Mouse (Mus musculus) limb, embryonic 10.5 days (tissue): ENCODE measurements around the gene Tapbp. TPM values are rescaled to one million over a fixed set of nuclear protein-coding genes. Genes with fewer than 3 reads are reported as not detected.
"Not testable (repeated sequence)": the region's sequence is repeated elsewhere in the genome, so short reads cannot be mapped to it uniquely, and the experiment has no call there.

Experiments
- DNase-seq: peaks from one replicate; pipeline ENCODE4 v3.0.0-alpha.2; 2017; ENCODE audit warnings: low spot score
- H3K27ac ChIP-seq: fragments of 300-500 bp; sonication (generic); 2 replicates; pipeline ENCODE4 v1.5.1; 2016; ENCODE audit warnings: mild to moderate bottlenecking
- H3K27me3 ChIP-seq: fragments of 300-500 bp; sonication (generic); 2 replicates; pipeline ENCODE4 v1.6.1; 2016; ENCODE audit warnings: low read depth, mild to moderate bottlenecking; ENCODE audit not compliant: poor library complexity, severe bottlenecking
- H3K36me3 ChIP-seq: fragments of 300-500 bp; sonication (generic); 2 replicates; pipeline ENCODE4 v1.6.1; 2016; ENCODE audit warnings: mild to moderate bottlenecking, moderate library complexity
- H3K4me1 ChIP-seq: fragments of 300-500 bp; sonication (generic); 2 replicates; pipeline ENCODE4 v1.6.1; 2016
- H3K4me3 ChIP-seq: fragments of 300-500 bp; sonication (generic); 2 replicates; pipeline ENCODE4 v1.5.1; 2016; ENCODE audit warnings: mild to moderate bottlenecking, moderate library complexity
- H3K9me3 ChIP-seq: fragments of 300-500 bp; sonication (generic); replicated peaks from 2 replicates; pipeline ENCODE4 v1.6.1; 2016; ENCODE audit warnings: mild to moderate bottlenecking
- WGBS: fragments of 180-500 bp; shearing (Covaris S2); methylation state at CpG from one replicate; pipeline ENCODE4 v1.1.7; 2016; 5-methylcytosine and 5-hydroxymethylcytosine counted together
- polyA plus RNA-seq: library from polyadenylated mRNA; unstranded; fragments of >200 nt; fragmentation: Nextera tagmentation; extraction: Ambion mirVana; gene quantifications from 2 replicates; pipeline ENCODE4 v1.2.1, GENCODE M21; 2016

The Tapbp gene
- polyA plus RNA-seq, 1 experiment from 2014 or later = 16.0 TPM

- no peaks in the 10 kb centered on the region for H3K9me3 ChIP-seq
- 87% methylated on average over 22 of the region's 22 CpGs for WGBS
- no peak for DNase-seq
- no peak overlapping the region for H3K27ac ChIP-seq
- H3K4me1 ChIP-seq = peaks cover 37% of the 10 kb centered on the region
- peaks cover 96% of the 10 kb centered on the region for H3K36me3 ChIP-seq
- no peaks in the 10 kb centered on the region for H3K27me3 ChIP-seq
- no peak overlapping the region for H3K4me3 ChIP-seq
Measured at GRCm38 (mm10) chr17:33948090-33948904, 32.6 kb downstream of the Tapbp start.

DNA sequence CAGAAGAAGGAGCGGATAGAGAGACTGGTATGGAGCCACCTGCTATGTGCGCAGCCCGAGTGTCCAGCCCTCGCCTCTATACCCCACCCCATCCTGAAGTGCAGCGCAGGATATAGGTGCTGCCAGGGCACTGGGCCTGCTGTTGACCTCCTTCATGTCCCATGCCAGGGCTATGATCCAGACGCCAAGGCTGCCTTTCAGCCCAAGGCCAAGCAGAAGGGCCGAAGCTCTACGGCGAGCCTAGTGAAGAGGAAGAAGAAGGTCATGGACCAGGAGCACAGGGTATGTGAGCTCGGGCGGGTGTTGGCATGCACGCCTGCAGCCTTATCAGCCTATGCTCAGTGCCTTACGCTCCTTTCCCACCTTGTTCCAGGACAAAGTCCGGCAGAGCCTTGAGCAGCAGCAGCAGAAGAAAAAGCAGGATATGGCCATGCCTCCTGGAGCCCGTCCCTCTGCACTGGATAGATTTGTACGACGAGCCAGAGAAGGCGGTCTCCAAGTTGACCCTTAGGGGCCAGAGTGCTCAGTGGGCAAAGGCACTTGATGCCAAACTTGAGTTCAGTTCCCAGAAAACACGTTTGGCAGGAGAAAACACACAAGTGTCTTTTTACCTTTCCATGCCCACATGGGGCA lies 33.3 kb downstream of the Tapbp start:
- H3K27me3 ChIP-seq = no peaks in the 10 kb centered on the region
- no peak overlapping the region for H3K27ac ChIP-seq
- H3K9me3 ChIP-seq = no peaks in the 10 kb centered on the region
- H3K4me3 ChIP-seq = no peak overlapping the region
- H3K36me3 ChIP-seq = peaks cover 97% of the 10 kb centered on the region
- WGBS = 92% methylated on average over 19 of the region's 19 CpGs
- no peak for DNase-seq
- H3K4me1 ChIP-seq = peaks cover 44% of the 10 kb centered on the region

- no peak for DNase-seq
- Histone ChIP-seq H3K36me3 (peaks cover 93% of the 10 kb centered on the region), H3K27ac (peak overlapping the region; percentile 88; the same call in 1 of the 2 replicates), H3K27me3 (no peaks in the 10 kb centered on the region), H3K9me3 (no peaks in the 10 kb centered on the region), H3K4me1 (peaks cover 51% of the 10 kb centered on the region), H3K4me3 (peak overlapping the region; percentile 99)
- WGBS = 76% methylated on average over 10 of the region's 10 CpGs
Measured at GRCm38 (mm10) chr17:33950131-33950625, 34.5 kb downstream of the Tapbp start.

DNA sequence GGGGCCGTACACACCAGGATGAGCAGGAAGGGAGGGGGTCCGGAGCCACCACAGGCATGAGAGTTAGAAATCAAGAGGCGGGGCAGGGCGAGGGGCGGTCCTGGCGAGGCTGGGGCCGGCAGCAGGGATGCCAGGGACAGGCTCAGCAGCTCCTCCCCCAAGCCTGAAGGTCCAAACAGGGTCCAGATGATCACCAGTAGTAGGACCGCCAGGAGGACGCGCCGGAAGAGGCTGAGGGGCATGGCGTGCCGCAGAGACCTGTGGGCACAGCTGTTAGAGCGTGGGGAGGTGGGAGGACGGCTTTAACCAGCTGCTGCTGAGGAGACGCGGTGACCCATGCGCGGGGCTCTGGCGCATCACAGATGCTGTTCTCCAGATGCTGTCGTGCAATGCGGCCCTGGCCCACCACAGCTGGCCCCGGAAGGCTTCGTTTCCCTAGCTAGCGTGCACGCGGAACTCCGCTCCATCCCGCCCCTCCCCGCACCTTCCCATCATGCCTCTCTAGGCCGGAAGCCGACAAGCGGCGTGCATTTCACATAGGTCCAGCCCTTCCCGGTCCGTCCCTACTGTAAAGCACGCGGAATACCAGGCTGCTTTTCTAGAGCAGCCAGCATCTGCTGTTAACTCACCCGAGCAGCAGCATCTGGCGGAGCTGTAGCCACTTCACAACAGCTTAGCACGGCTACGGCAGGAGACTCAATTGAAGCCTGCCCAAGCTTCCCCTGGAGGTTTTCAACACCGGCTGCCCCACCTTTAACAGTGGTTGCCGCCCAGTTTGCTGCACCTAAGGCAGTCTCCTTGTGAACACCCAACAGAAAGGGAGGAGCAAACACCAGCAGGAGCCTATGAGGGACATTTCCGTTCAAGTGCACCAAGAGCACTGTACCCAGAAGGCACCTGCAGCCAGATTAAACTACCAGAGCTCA lies 35.6 kb downstream of the Tapbp start, which contains the start of gene B3galt4:
Gene B3galt4, minus strand, starts transcription at position 468 of the 926 bp plus-strand sequence.
- DNase-seq = peak; percentile 92
- Histone ChIP-seq H3K27ac (peak within 1 kb of the TSS; percentile 88), H3K27me3 (no peaks in the 10 kb centered on the region), H3K4me3 (peak within 1 kb of the TSS; percentile 99), H3K4me1 (peaks cover 53% of the 10 kb centered on the region), H3K9me3 (no peaks in the 10 kb centered on the region), H3K36me3 (peaks cover 82% of the 10 kb centered on the region)
- 1% methylated on average over 45 of the region's 45 CpGs for WGBS

DNA sequence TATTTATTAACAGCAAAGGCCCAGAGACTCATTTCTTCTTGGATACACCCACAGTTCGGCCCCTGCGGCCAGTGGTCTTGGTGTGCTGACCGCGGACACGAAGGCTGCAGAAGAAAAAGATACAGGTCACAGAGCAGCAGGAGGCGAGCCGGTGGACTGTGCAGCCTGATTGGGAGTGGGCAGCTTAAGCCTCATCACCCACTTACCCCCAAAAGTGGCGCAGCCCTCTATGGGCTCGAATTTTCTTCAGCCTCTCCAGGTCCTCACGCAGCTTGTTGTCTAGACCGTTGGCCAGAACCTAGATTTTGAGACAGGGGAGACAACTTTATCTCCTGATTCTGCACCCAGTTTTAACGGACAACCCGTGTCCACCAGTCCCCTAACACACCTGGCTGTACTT lies 36.3 kb downstream of the Tapbp start:
- H3K27me3 ChIP-seq, H3K27ac ChIP-seq: not testable (repeated sequence)

GRCm38 (mm10) chr17:33952879-33953278 lies 37.2 kb downstream of the Tapbp start:
- DNase-seq = no peak
- Histone ChIP-seq H3K27me3 (no peaks in the 10 kb centered on the region), H3K36me3 (peaks cover 69% of the 10 kb centered on the region), H3K4me3 (peak overlapping the region; percentile 99), H3K9me3 (no peaks in the 10 kb centered on the region), H3K4me1 (peaks cover 66% of the 10 kb centered on the region), H3K27ac (no peak overlapping the region)
- WGBS = 84% methylated on average over 4 of the region's 4 CpGs

More for the DNA sequence above, 36.3 kb downstream of the Tapbp start:
- WGBS = 80% methylated on average over 13 of the region's 13 CpGs
- peaks cover 76% of the 10 kb centered on the region for H3K36me3 ChIP-seq
- peak overlapping the region; percentile 99 for H3K4me3 ChIP-seq
- H3K4me1 ChIP-seq = peaks cover 59% of the 10 kb centered on the region
- not testable (repeated sequence) for H3K9me3 ChIP-seq, DNase-seq

DNA sequence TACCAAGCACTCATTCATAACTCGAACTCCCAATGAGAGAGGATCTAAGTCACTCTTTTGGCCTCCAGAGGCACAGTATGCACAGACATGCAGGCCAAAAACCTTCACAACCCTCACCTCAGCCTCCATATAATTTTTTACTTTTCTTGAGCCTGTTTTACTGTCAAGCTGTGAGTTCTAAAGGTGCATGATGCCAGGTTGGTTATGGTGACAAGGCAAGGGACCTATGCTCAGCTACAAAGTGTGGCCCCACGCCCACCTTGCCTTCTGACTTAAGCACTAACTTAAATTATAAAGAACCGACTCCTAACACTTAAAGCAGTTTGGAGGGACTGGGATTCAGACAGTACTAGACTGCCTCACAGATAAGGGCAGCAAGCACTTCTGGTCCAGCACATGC lies 37.6 kb downstream of the Tapbp start:
- Histone ChIP-seq H3K27ac (no peak overlapping the region), H3K36me3 (peaks cover 69% of the 10 kb centered on the region), H3K4me3 (peak overlapping the region; percentile 99), H3K4me1 (peaks cover 66% of the 10 kb centered on the region), H3K27me3 (no peaks in the 10 kb centered on the region), H3K9me3 (no peaks in the 10 kb centered on the region)
- WGBS = 77% methylated on average over 3 of the region's 3 CpGs
- no peak for DNase-seq

DNA sequence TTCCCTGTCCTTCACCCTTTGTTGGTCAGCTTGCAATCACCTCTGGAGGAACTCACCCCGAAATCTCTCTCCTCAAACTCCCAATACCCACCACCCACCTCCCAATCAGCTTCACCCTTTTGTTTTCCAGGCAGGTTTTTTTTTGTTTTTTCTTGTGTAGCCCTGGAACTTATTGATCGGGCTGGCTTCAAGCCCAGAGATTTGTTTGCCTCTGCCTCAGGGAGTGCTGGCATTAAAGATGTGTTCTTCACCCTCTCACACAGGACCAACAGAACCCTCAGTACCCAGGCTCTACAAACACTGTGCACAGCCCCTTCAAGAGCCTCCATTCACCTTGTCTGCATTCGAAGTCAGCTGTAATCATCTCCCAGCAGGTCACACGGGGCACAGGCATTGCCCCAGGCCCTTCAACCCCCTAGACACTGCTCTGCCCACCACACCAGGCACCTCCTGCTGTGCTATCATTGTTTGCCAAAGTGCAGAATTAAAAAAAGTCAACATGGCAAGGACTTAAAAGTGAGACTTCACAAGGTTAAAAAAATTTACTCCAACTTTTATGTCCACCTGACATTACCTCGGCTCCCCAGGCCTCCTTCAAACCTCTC lies 38.4 kb downstream of the Tapbp start:
- Histone ChIP-seq H3K36me3 (peaks cover 69% of the 10 kb centered on the region), H3K4me1 (peaks cover 66% of the 10 kb centered on the region), H3K27me3 (no peaks in the 10 kb centered on the region), H3K27ac (peak overlapping the region; percentile 98), H3K9me3 (no peaks in the 10 kb centered on the region), H3K4me3 (peak overlapping the region; percentile 99)
- DNase-seq = no peak
- 46% methylated on average over 5 of the region's 5 CpGs for WGBS

DNA sequence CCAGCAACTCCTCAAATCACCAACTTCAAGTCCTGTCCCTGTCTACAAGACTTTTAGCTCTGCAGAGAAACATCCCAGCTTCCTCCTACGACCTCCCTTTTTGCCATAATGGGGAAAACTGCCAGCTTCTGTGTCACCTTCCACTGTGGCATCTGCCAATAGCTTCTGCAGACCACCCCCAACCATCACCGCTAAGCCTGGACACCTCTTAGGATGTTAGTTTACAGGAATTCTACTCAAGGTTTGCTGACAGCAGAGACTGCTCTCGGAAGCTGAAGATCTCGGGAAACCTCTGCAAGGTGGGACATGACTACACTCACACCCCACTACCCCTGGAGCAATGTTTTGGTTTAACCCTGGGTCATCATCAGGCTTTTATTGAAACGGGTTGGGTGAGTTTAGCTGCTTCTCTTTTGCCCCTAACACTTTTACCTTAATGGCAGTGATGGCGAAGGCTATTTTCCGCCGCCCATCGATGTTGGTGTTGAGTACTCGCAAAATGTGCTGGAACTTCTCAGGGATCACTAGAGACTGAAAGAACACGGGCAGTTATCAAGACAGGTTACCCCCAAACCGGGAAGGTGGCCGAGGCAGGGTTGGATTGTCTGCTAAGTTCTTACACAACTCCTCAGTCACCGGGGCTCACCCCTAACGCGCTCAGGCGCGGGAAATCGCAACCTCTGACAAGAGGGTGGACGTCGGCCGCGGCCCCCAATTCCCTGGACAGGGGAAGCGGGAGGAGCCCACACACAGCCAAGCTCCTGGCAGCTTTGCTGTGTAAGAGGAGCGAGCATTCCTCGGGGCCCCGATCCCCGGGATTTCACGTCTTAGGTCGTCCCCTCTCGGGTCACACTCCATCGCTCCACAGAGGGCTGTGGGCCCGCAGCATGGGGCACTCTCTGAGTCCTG lies 39.2 kb downstream of the Tapbp start:
- Histone ChIP-seq H3K36me3 (peaks cover 69% of the 10 kb centered on the region), H3K4me1 (peaks cover 63% of the 10 kb centered on the region)
- WGBS = 1% methylated on average over 33 of the region's 33 CpGs

DNA sequence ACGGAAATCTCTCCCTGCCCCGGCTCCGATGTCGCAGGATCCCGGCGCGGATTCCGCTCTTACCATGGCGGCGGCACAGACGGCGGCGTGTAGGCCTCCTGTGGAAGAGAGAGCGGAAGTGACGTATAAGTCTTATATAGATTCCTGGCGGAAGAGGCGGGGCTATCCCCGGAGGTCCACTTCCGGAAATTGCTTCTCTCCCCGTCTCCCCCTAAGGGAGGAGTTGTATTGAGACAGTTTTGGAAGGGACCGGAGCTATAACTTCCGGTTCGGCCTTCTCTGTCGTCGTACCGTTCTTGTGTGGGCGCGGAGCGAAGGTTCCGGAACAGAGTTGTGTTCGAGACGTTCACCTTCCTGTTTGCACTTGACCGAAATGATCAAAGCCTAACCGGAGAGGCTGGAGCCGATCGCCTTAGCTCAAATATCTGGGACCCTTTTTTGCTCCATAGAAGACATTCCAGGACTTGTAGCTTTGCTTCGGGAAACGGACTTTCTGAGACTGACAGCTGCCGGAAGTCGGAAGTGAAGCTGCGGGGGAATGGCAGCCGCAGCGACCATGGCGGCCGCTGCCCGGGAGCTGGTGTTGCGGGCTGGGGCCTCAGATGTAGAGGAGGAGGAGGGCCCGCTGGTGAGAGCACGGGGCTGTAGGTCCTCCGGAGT lies 40.0 kb downstream of the Tapbp start, which contains the start of the genes Vps52 and Rps18:
Gene Vps52, plus strand, starts transcription at position 258 of the 660 bp plus-strand sequence.
Gene Rps18, minus strand, starts transcription at position 447 of the 660 bp plus-strand sequence.
- Histone ChIP-seq H3K27ac (peak within 1 kb of the TSS; percentile 98), H3K27me3 (no peaks in the 10 kb centered on the region), H3K4me3 (peak within 1 kb of the TSS; percentile 99), H3K36me3 (peaks cover 69% of the 10 kb centered on the region), H3K4me1 (peaks cover 55% of the 10 kb centered on the region), H3K9me3 (no peaks in the 10 kb centered on the region)
- WGBS = under 1% methylated on average over 50 of the region's 50 CpGs
- DNase-seq = peak; percentile 96

More for the DNA sequence above, 39.2 kb downstream of the Tapbp start:
- DNase-seq = no peak
- Histone ChIP-seq H3K4me3 (peak overlapping the region; percentile 99), H3K27ac (peak overlapping the region; percentile 98), H3K27me3 (no peaks in the 10 kb centered on the region), H3K9me3 (no peaks in the 10 kb centered on the region)

DNA sequence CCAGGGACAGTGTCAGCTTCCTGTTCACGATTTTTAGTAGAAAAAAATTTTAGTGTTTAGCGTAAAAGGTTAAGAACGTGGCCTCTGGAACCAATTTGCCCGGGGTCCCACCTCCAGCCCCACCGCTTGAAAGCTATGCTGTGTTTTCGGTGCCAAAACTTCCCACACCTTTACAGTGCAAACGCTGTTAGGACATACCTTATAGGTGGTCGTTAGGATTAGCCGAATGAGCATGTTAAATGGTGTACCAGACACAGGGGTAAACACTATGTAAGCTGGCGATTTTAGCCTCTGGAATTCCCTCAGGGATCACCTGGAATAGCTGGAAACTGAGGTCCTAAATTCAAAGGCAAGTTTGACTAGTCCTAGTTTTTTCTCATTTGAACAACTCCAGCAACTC lies 40.6 kb downstream of the Tapbp start:
- peak overlapping the region; percentile 99 for H3K4me3 ChIP-seq
- DNase-seq = no peak
- H3K27ac ChIP-seq = peak overlapping the region; percentile 98
- no peaks in the 10 kb centered on the region for H3K27me3 ChIP-seq
- H3K9me3 ChIP-seq = no peaks in the 10 kb centered on the region
- H3K36me3 ChIP-seq = peaks cover 70% of the 10 kb centered on the region
- H3K4me1 ChIP-seq = peaks cover 49% of the 10 kb centered on the region
- WGBS = 8% methylated on average over 10 of the region's 10 CpGs
